Mouse (Mus musculus): ENCODE data around the gene Fth1.
"Not testable (repeated sequence)": the region's sequence is repeated elsewhere in the genome, so short reads cannot be mapped to it uniquely, and the experiment has no call there.

DNA sequence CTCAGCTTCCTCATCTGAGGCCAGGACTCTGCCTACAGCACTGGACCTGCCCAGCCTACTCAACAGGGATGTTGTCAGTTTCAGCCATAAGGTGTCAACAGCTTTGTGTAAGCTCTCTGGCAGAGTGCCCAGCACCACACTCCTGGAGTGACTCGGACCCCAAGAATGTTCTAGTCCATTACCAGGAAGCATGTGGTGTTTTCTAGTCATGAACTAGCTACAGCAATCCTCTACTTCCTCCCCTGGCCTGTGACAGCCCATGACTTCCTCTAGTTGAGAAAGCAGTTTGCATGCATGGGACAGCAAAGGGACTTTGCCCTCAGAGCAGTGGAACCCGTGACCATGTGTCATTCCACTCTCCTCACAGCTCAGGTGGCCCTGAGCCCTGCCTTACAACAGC, 5.5 kb upstream of the Fth1 start:
- TF ChIP-seq CTCF, EP300 (IDR thresholded peaks at IDR 0.05; ENCODE audit: low read depth): not testable (repeated sequence)

All from heart, postnatal 0 days (tissue).